Comparison of ENCODE assay signal across 23 mouse cellular contexts in genomic region chr9:43368781-43369180, GRCm38 (mm10). TPM values are rescaled to one million over a fixed set of nuclear protein-coding genes. Genes with fewer than 3 reads are reported as not detected.
"Had no signal": no experiment of that assay in that cellular context is flagged by ENCODE, and none has a peak within 500 bp of the region (broad histone marks: within the 10 kb centered on the region; RNA-seq: fewer than 3 reads in every experiment).

No protein-coding gene starts in this region.

- DNase-seq: heart, postnatal 10 days; heart, postnatal 14 days; heart, postnatal 36 days; heart, postnatal 4 days; kidney, adult 11 months; kidney, adult 18-20 months; kidney, adult 2 months; kidney, adult 8-10 months; kidney, adult 9 months; kidney, postnatal 10 days; kidney, postnatal 14 days; kidney, postnatal 25 days; kidney, postnatal 36 days; kidney, postnatal 4 days; layer of hippocampus, adult 9-11 months; layer of hippocampus, postnatal 36 days had no signal

RNA-seq across cellular contexts. Expression of gene Trim29, which starts 58.1 kb away (rescaled TPM):
- total RNA-seq: hematopoietic stem cell, adult 5-6 weeks; left cerebral cortex, adult 2 months had no signal
- polyA plus RNA-seq: hindbrain, embryonic 13.5 days; hindbrain, embryonic 14.5 days; hindbrain, embryonic 15.5 days; hindbrain, embryonic 16.5 days; inflammation-experienced regulatory T-cells, adult 6 months had no signal
